Mouse (Mus musculus) liver, embryonic 14.5 days (tissue): ENCODE data around the gene C1qb.

Experiments
- CTCF ChIP-seq: IDR thresholded peaks from 2 replicates; pipeline ENCODE4 v1.5.1; 2016; ENCODE audit warnings: antibody characterized with exemption, low read depth, control low read depth
- EP300 ChIP-seq: IDR thresholded peaks from 2 replicates; pipeline ENCODE4 v1.6.1; 2016; ENCODE audit warnings: antibody characterized with exemption, low read depth

DNA sequence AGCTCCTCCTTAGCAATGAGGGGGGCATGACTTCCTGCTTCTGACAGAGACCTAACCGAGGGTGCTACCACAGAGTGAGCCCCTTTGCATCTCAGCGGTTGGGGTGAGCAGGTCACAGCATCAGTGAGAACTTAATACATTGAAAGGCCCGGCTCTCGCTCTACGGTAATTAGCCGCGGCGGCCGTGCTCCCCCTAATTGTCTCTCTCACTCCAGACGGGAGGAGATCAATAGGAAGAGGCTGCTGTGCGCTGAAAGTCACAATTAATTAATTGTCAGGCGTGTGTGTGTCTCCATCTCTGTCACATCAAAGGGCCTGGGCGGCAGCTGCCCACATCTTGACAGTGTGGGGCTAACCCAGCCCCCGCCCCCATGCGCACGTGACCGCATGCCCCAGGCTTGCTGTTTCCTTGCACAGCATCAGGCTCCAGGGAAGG is 25.2 kb upstream of the C1qb start:
- TF ChIP-seq EP300 (no peak), CTCF (no peak)
